Mouse (Mus musculus) liver, embryonic 16.5 days (tissue): ENCODE data around the gene Iqgap2. TPM values are rescaled to one million over a fixed set of nuclear protein-coding genes. Genes with fewer than 3 reads are reported as not detected.

Source experiments
- ATAC-seq: fragments of 200-750 bp; cut with Nextera tagmentation; 2 replicates; pipeline ENCODE4 v1.8.0; 2017; ENCODE audit warnings: low read depth, mild to moderate bottlenecking, moderate number of reproducible peaks, moderate library complexity
- H3K27ac ChIP-seq: fragments of 300-500 bp; sonication (generic); 2 replicates; pipeline ENCODE4 v1.5.1; 2014; ENCODE audit warnings: mild to moderate bottlenecking, low read length
- H3K27me3 ChIP-seq: fragments of 300-500 bp; sonication (generic); 2 replicates; pipeline ENCODE4 v1.6.1; 2014; ENCODE audit warnings: low read depth, low read length, mixed read lengths; ENCODE audit not compliant: control insufficient read depth, insufficient read depth
- H3K36me3 ChIP-seq: fragments of 300-500 bp; sonication (generic); 2 replicates; pipeline ENCODE4 v1.6.1; 2014; ENCODE audit warnings: mild to moderate bottlenecking; ENCODE audit not compliant: control insufficient read depth, insufficient read depth
- H3K4me1 ChIP-seq: fragments of 300-500 bp; sonication (generic); 2 replicates; pipeline ENCODE4 v1.6.1; 2014; ENCODE audit warnings: low read depth, low read length, mixed read lengths; ENCODE audit not compliant: control insufficient read depth
- H3K4me2 ChIP-seq: fragments of 300-500 bp; sonication (generic); 2 replicates; pipeline ENCODE4 v1.6.1; 2014; ENCODE audit warnings: low read depth, low read length, mixed read lengths
- H3K4me3 ChIP-seq: fragments of 300-500 bp; sonication (generic); 2 replicates; pipeline ENCODE4 v1.5.1; 2014; ENCODE audit warnings: low read depth, mild to moderate bottlenecking, low read length
- H3K9ac ChIP-seq: fragments of 300-500 bp; sonication (generic); 2 replicates; pipeline ENCODE4 v1.6.1; 2014; ENCODE audit warnings: low read depth, low read length
- H3K9me3 ChIP-seq: fragments of 300-500 bp; sonication (generic); replicated peaks from 2 replicates; pipeline ENCODE4 v1.6.1; 2016; ENCODE audit warnings: low read length; ENCODE audit not compliant: control insufficient read depth
- WGBS: fragments of 180-500 bp; shearing (Covaris S2); extraction: QIAGEN DNeasy Blood & Tissue Kit; methylation state at CpG from one replicate; pipeline ENCODE4 v1.1.7; 2014; ENCODE audit not compliant: insufficient replicate concordance; 5-methylcytosine and 5-hydroxymethylcytosine counted together
- polyA plus RNA-seq: library from polyadenylated mRNA; unstranded; fragments of >200 nt; fragmentation: Nextera tagmentation; extraction: Ambion mirVana; gene quantifications from 2 replicates; pipeline ENCODE4 v1.2.1, GENCODE M21; 2015

The Iqgap2 gene
- polyA plus RNA-seq, 1 experiment from 2014 or later = 20.3 TPM

DNA sequence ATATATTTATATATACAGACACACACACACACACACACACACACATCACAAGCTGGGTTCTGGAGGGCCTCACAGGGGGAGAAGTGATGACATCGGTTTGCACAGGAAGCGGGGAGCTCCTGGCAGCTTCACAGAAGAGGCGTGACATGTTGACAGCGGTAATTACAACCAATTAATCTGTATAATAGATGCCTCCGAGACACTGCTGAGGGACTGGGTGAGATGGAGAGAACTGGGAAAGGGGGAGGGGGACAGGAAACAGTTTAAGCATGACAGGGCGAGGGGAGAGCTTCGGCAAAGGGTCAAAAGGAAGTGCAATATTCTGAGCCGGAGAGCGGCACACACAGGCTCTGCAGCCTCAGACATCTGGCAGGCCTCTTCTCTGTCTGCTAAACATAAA, 126.7 kb downstream of the Iqgap2 start:
- WGBS = 19% methylated on average over 9 of the region's 9 CpGs
- Histone ChIP-seq H3K9ac (no peak overlapping the region), H3K4me1 (peaks cover 7% of the 10 kb centered on the region; the same call in 1 of the 2 replicates)

DNA sequence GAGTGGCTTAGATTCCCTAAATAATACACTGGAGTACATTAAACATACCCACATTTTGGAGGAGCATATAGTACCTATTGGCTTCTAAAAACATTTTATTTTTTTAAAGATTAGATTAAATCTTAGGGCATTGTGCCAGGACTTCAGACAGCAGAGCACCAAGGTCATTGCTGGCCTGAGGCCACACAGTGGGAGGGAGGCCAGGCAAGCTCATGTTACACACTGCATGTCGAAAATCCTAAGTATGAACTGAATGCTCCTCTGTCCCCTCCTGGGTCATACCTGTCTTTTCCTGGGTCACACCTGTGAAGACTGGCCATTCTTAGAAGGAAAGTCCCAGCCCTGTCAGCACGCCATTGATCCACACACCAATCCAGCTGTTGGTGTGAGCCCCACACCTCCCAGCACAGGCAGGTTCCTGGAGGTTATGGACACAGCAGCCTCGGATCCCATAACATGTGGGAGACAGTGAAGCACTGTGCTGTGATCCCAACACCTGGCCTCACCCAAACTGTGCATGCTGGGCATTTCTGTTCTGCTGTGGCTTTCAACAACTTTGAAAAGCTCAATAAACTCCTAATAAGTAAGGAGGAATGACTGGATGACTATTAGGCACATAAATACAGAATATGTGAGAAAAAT, 127.7 kb downstream of the Iqgap2 start:
- H3K27me3 ChIP-seq = no peaks in the 10 kb centered on the region
- no peaks in the 10 kb centered on the region for H3K9me3 ChIP-seq
- ATAC-seq = no peak
- no peaks in the 10 kb centered on the region for H3K36me3 ChIP-seq
- H3K4me1 ChIP-seq = peaks cover 7% of the 10 kb centered on the region; the same call in 1 of the 2 replicates
- no peak overlapping the region for H3K9ac ChIP-seq
- no peak overlapping the region for H3K27ac ChIP-seq
- no peak overlapping the region for H3K4me2 ChIP-seq
- H3K4me3 ChIP-seq = no peak overlapping the region
- WGBS = 39% methylated on average over 3 of the region's 3 CpGs

More for the DNA sequence above, 126.7 kb downstream of the Iqgap2 start:
- no peak overlapping the region for H3K4me3 ChIP-seq
- H3K27me3 ChIP-seq = no peaks in the 10 kb centered on the region
- H3K9me3 ChIP-seq = no peaks in the 10 kb centered on the region
- H3K4me2 ChIP-seq = no peak overlapping the region
- no peaks in the 10 kb centered on the region for H3K36me3 ChIP-seq
- no peak overlapping the region for H3K27ac ChIP-seq
- ATAC-seq = peak; percentile 52

DNA sequence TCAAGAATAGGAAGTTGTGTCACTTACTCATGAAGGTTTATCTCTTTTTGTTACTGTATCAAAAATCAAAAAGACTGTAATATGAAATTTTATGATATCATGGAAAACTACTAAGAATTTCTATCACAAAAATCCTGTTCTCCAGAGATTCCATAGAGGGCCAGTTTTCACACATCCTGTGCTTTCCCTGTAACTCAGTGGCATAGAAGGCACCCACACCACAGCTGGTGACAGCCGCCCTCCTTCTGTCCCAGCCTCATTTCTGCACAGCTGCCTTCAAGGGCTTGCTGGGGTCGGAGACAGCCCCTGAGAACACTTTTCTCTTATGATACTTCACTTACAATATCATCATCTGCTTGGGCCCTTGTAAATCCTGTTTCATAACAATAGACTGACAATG, 131.9 kb downstream of the Iqgap2 start:
- no peaks in the 10 kb centered on the region for H3K27me3 ChIP-seq
- H3K36me3 ChIP-seq = no peaks in the 10 kb centered on the region
- no peak overlapping the region for H3K4me3 ChIP-seq
- no peak overlapping the region for H3K9ac ChIP-seq
- 70% methylated on average over 2 of the region's 2 CpGs for WGBS
- H3K27ac ChIP-seq = no peak overlapping the region
- peaks cover 5% of the 10 kb centered on the region; the same call in 1 of the 2 replicates for H3K4me1 ChIP-seq
- H3K4me2 ChIP-seq = no peak overlapping the region
- no peak for ATAC-seq
- no peaks in the 10 kb centered on the region for H3K9me3 ChIP-seq

DNA sequence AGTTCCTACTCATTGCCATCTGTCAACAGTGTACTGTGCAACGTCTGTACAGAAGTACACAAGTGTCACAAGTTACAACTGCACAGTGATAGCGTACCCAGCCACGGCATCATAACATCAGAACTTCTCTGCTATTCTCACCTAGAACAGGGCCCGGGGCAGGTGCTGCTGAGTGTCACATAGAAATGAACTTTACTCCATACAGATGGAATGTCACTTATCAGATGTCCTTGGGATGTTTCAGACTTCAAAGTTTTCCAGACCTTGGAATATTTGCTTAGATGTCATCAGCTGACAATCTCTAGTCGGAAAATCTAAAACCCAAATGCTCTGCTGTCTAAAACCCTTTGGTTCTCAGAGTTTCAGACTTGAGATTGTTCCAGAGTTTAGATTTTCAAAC, 137.4 kb downstream of the Iqgap2 start:
- ATAC-seq = no peak
- WGBS = 66% methylated on average over 5 of the region's 5 CpGs
- H3K27ac ChIP-seq = no peak overlapping the region

DNA sequence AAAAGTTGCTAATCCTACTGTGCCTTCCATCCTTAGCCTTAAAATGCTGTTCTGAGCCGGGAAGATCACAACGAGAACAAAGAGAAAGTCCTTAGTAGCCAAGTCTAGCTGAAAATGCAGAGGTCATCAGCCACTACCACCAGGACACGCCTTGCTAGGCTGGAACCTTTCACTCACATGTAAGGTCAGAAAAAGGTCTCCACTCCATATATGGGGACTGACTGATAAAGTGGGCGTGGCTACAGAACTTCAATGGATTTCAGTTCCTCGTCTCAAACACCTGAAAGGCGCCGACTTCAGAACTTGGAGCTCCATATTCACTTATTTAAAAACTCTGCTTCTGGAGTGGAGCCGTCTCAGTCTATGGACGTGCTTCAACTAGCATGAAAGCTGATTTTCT, 139.3 kb downstream of the Iqgap2 start:
- H3K27ac ChIP-seq = no peak overlapping the region
- H3K36me3 ChIP-seq = 0 out of 2 replicates have a peak, but pooled peaks cover 3% of the 10 kb centered on the region
- no peak overlapping the region for H3K4me2 ChIP-seq
- WGBS = 56% methylated on average over 9 of the region's 9 CpGs
- no peak overlapping the region for H3K9ac ChIP-seq
- no peak overlapping the region for H3K4me3 ChIP-seq
- no peaks in the 10 kb centered on the region for H3K9me3 ChIP-seq
- ATAC-seq = no peak
- no peaks in the 10 kb centered on the region for H3K27me3 ChIP-seq
- no peaks in the 10 kb centered on the region for H3K4me1 ChIP-seq

More for the DNA sequence above, 137.4 kb downstream of the Iqgap2 start:
- 0 out of 2 replicates have a peak, but pooled peaks cover 3% of the 10 kb centered on the region for H3K36me3 ChIP-seq
- no peaks in the 10 kb centered on the region for H3K9me3 ChIP-seq
- no peak overlapping the region for H3K9ac ChIP-seq
- no peaks in the 10 kb centered on the region for H3K27me3 ChIP-seq
- no peak overlapping the region for H3K4me2 ChIP-seq
- no peaks in the 10 kb centered on the region for H3K4me1 ChIP-seq
- no peak overlapping the region for H3K4me3 ChIP-seq

DNA sequence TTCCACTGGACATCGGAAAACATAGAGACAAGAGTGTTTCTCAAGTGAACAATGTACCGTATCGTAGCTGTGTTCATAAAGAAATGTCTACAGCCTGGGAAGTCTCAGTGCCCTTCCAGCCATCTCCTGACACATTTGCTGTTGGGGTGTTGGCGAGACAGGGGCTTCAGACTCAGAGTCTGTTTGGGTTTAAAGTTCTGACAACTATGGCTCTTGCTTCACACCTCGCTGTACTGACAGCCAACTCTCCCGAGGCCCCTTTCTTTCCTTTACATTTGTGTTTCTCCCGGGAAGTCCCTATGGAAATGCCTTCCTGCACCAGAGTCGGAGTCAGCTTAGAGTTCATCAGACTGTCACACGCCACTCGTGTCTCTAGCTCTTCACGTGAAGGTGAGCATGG, 144.2 kb downstream of the Iqgap2 start:
- no peak overlapping the region for H3K4me2 ChIP-seq
- H3K9ac ChIP-seq = no peak overlapping the region
- H3K27ac ChIP-seq = no peak overlapping the region
- H3K9me3 ChIP-seq = no peaks in the 10 kb centered on the region
- no peak overlapping the region for H3K4me3 ChIP-seq
- no peaks in the 10 kb centered on the region for H3K27me3 ChIP-seq
- ATAC-seq = no peak
- H3K4me1 ChIP-seq = no peaks in the 10 kb centered on the region
- 71% methylated on average over 11 of the region's 11 CpGs for WGBS
- H3K36me3 ChIP-seq = no peaks in the 10 kb centered on the region

DNA sequence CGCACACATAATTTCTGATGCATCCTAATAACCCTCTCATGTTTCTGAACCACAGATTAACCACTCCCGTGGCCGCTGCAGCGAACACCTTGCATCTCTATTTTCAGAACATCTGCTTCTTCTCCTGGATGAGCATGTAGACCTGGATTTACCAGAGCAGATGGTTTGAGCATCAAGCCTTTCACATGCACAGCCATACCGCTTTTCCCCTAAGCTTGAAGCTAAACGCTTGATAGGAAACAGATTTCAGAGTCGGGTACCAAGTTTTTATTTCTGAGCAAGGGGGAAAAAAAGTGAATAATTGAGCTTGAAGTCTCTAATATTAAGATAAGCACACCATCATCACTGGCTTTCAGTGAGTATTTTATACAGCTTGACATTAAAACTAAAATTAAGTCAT, 144.6 kb downstream of the Iqgap2 start:
- no peak overlapping the region for H3K4me3 ChIP-seq
- WGBS = 76% methylated on average over 7 of the region's 7 CpGs
- H3K4me2 ChIP-seq = no peak overlapping the region
- H3K27ac ChIP-seq = no peak overlapping the region
- no peaks in the 10 kb centered on the region for H3K9me3 ChIP-seq
- H3K27me3 ChIP-seq = no peaks in the 10 kb centered on the region
- no peak for ATAC-seq
- H3K4me1 ChIP-seq = no peaks in the 10 kb centered on the region
- H3K9ac ChIP-seq = no peak overlapping the region
- no peaks in the 10 kb centered on the region for H3K36me3 ChIP-seq

DNA sequence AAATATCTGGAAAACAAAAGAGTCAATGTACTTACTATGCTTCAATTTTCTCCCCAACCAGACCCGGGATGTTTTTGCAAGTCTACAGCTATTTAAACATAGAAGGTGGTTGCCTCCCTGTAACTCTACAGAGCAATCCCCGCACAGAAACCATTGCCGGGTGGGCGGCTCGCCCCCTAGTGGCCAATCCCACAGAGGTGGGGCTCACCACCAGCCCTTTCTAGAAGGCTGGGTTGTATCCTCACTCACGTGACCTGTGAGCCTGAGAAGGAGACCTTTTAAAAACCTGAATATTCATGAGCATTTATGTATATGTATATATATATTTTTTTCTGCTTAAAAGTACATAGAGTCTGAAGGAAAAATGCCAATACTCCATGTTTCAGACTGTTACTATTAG, 145.2 kb downstream of the Iqgap2 start:
- H3K4me2 ChIP-seq = no peak overlapping the region
- H3K9me3 ChIP-seq = no peaks in the 10 kb centered on the region
- no peaks in the 10 kb centered on the region for H3K27me3 ChIP-seq
- H3K27ac ChIP-seq = no peak overlapping the region
- H3K36me3 ChIP-seq = no peaks in the 10 kb centered on the region
- peak; percentile 67; the same call in 1 of the 2 replicates for ATAC-seq
- H3K4me1 ChIP-seq = no peaks in the 10 kb centered on the region
- WGBS = 8% methylated on average over 6 of the region's 6 CpGs
- H3K9ac ChIP-seq = no peak overlapping the region
- no peak overlapping the region for H3K4me3 ChIP-seq

DNA sequence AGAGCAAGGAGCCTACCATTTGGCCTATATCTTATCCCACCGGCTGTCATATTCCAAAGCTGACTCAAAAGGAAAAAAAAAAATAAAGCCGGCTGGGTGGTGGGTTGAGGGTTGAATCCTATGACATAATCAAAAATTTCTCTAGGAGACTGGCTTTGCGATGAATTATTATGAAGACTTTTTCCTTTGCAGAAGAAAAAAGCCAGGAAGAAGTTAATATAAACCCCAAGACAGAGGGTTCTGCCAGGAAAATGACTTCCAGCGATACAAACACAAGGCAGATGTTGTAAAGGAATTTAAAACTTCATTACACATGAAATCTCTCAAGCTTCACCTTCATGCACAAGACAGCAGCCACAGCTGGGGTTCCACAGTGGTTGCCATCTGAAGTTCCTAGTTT, 146.3 kb downstream of the Iqgap2 start:
- H3K4me3 ChIP-seq = no peak overlapping the region
- no peaks in the 10 kb centered on the region for H3K27me3 ChIP-seq
- H3K27ac ChIP-seq = no peak overlapping the region
- H3K36me3 ChIP-seq = no peaks in the 10 kb centered on the region
- H3K9me3 ChIP-seq = no peaks in the 10 kb centered on the region
- 78% methylated on average over 4 of the region's 4 CpGs for WGBS
- ATAC-seq = no peak
- no peak overlapping the region for H3K4me2 ChIP-seq
- no peak overlapping the region for H3K9ac ChIP-seq
- H3K4me1 ChIP-seq = no peaks in the 10 kb centered on the region
